9 mouse cellular contexts compared by ENCODE assay signal in genomic region chr5:24484963-24485362, GRCm38 (mm10). TPM values are rescaled to one million over a fixed set of nuclear protein-coding genes. Genes with fewer than 3 reads are reported as not detected.
A peak's percentile ranks its signal among the peaks of the same experiment; 100 is the strongest.
DNase-seq lines count a peak whose midpoint lies in the region; ATAC-seq lines count a peak whose summit lies in the region.
"Had no signal": no experiment of that assay in that cellular context is flagged by ENCODE, and none has a peak within 500 bp of the region (broad histone marks: within the 10 kb centered on the region; RNA-seq: fewer than 3 reads in every experiment).

No protein-coding gene starts in this region.

- H3K9me3 ChIP-seq in embryonic facial prominence, embryonic 11.5 days (replicated peaks; ENCODE audit: control insufficient read depth, low read length), result no peaks in the 10 kb centered on the region
- no peaks in the 10 kb centered on the region for H3K9me3 ChIP-seq in kidney, embryonic 14.5 days (ENCODE audit: control insufficient read depth, low read length)
- H3K9me3 ChIP-seq in midbrain, embryonic 10.5 days (replicated peaks), result no peaks in the 10 kb centered on the region

- H3K4me3 ChIP-seq in embryonic facial prominence, embryonic 11.5 days (ENCODE audit: low read depth, low read length), result no peak overlapping the region
- H3K4me3 ChIP-seq in kidney, embryonic 14.5 days (ENCODE audit: low read length), result peak overlapping the region; percentile 17; the same call in 1 of the 2 replicates
- H3K4me3 ChIP-seq in midbrain, embryonic 10.5 days, result peak overlapping the region; percentile 29; the same call in 1 of the 2 replicates
- H3K4me3 ChIP-seq: erythroblast, embryonic 14.5 days had no signal

- 15% methylated on average over 22 of the region's 22 CpGs for WGBS in embryonic facial prominence, embryonic 11.5 days
- WGBS in kidney, embryonic 14.5 days, result 24% methylated on average over 22 of the region's 22 CpGs
- WGBS in midbrain, embryonic 10.5 days, result 10% methylated on average over 22 of the region's 22 CpGs

- DNase-seq in embryo, embryonic 10 days (ENCODE audit: low spot score), result peak; percentile 43
- DNase-seq in embryo, embryonic 9.5 days (ENCODE audit: extremely low spot score), result no peak
- no peak for DNase-seq in embryonic facial prominence, embryonic 11.5 days (ENCODE audit: low spot score)
- DNase-seq in midbrain, embryonic 10.5 days (ENCODE audit: low spot score), result no peak
- no peak for DNase-seq in adipocyte (ENCODE audit: low spot score)
- no peak for DNase-seq in urinary bladder, postnatal 14 days (ENCODE audit: low spot score)

- peak overlapping the region; percentile 36; the same call in 1 of the 2 replicates for H3K4me2 ChIP-seq in embryonic facial prominence, embryonic 11.5 days (ENCODE audit: low read depth, low read length)
- H3K4me2 ChIP-seq in kidney, embryonic 14.5 days (replicated peaks; ENCODE audit: low read depth, low read length), result peak overlapping the region; percentile 31

- no peak for ATAC-seq in embryonic facial prominence, embryonic 11.5 days (replicated peaks; ENCODE audit: insufficient number of reproducible peaks, low FRiP score, low TSS enrichment, low read depth)
- ATAC-seq in kidney, embryonic 14.5 days (ENCODE audit: low FRiP score, low TSS enrichment), result no peak
- ATAC-seq in CD4-positive, CD25-positive, alpha-beta regulatory T cell, adult 4 months, result no peak

- peaks cover 15% of the 10 kb centered on the region for H3K36me3 ChIP-seq in embryonic facial prominence, embryonic 11.5 days (replicated peaks; ENCODE audit: control insufficient read depth, insufficient read depth, low read depth, low read length)
- peaks cover 74% of the 10 kb centered on the region for H3K36me3 ChIP-seq in kidney, embryonic 14.5 days (ENCODE audit: control insufficient read depth, insufficient read depth, low read length)
- peaks cover 94% of the 10 kb centered on the region for H3K36me3 ChIP-seq in midbrain, embryonic 10.5 days

- H3K27me3 ChIP-seq in embryonic facial prominence, embryonic 11.5 days (ENCODE audit: control insufficient read depth, insufficient read depth, low read length), result no peaks in the 10 kb centered on the region
- H3K27me3 ChIP-seq in kidney, embryonic 14.5 days (ENCODE audit: control insufficient read depth, insufficient read depth, low read length), result no peaks in the 10 kb centered on the region
- H3K27me3 ChIP-seq in midbrain, embryonic 10.5 days (ENCODE audit: low read depth, poor library complexity, severe bottlenecking), result peaks cover 27% of the 10 kb centered on the region

- H3K27ac ChIP-seq in embryonic facial prominence, embryonic 11.5 days (replicated peaks; ENCODE audit: low read depth, low read length), result no peak overlapping the region
- H3K27ac ChIP-seq in kidney, embryonic 14.5 days (ENCODE audit: low read depth, low read length), result no peak overlapping the region
- peak overlapping the region; percentile 30 for H3K27ac ChIP-seq in midbrain, embryonic 10.5 days (replicated peaks)

- H3K4me1 ChIP-seq in embryonic facial prominence, embryonic 11.5 days (ENCODE audit: control insufficient read depth, insufficient read depth, low read length), result peaks cover 12% of the 10 kb centered on the region
- peaks cover 7% of the 10 kb centered on the region; the same call in 1 of the 2 replicates for H3K4me1 ChIP-seq in kidney, embryonic 14.5 days (ENCODE audit: control insufficient read depth, insufficient read depth, low read length)
- peaks cover 66% of the 10 kb centered on the region for H3K4me1 ChIP-seq in midbrain, embryonic 10.5 days

- peak overlapping the region; percentile 18; the same call in 1 of the 2 replicates for H3K9ac ChIP-seq in embryonic facial prominence, embryonic 11.5 days (replicated peaks; ENCODE audit: low read length)
- no peak overlapping the region; the same call in 1 of the 2 replicates for H3K9ac ChIP-seq in kidney, embryonic 14.5 days (ENCODE audit: low read depth, low read length)

RNA-seq across cellular contexts. Expression of gene Agap3, which starts 33.0 kb away (rescaled TPM):
- 40.0 and 45.1 TPM in 2 replicates for polyA plus RNA-seq in embryonic facial prominence, embryonic 11.5 days (2014; fragmentation: Nextera tagmentation; extraction: Ambion mirVana)
- polyA plus RNA-seq in kidney, embryonic 14.5 days (2014; fragmentation: Nextera tagmentation; extraction: Ambion mirVana), result 19.7 and 24.7 TPM in 2 replicates
- 27.6 and 31.2 TPM in 2 replicates for polyA plus RNA-seq in midbrain, embryonic 10.5 days (2016; fragmentation: Nextera tagmentation; extraction: Ambion mirVana)
- 1 to 10 TPM; 5.5 to 8.6 TPM for polyA plus RNA-seq in CD4-positive, CD25-positive, alpha-beta regulatory T cell, adult 4 months (2017; shearing (Covaris generic))

RNA-seq across cellular contexts. Expression of gene Tmub1, which starts 37.3 kb away (rescaled TPM):
- polyA plus RNA-seq in embryonic facial prominence, embryonic 11.5 days (2014; fragmentation: Nextera tagmentation; extraction: Ambion mirVana), result 20.2 and 24.7 TPM in 2 replicates
- polyA plus RNA-seq in kidney, embryonic 14.5 days (2014; fragmentation: Nextera tagmentation; extraction: Ambion mirVana), result 23.8 and 25.7 TPM in 2 replicates
- 30.9 and 32.9 TPM in 2 replicates for polyA plus RNA-seq in midbrain, embryonic 10.5 days (2016; fragmentation: Nextera tagmentation; extraction: Ambion mirVana)
- 10 to 100 TPM; 72.9 to 95.2 TPM for polyA plus RNA-seq in CD4-positive, CD25-positive, alpha-beta regulatory T cell, adult 4 months (2017; shearing (Covaris generic))

RNA-seq across cellular contexts. Expression of gene Fastk, which starts 39.9 kb away (rescaled TPM):
- 77.8 and 88.2 TPM in 2 replicates for polyA plus RNA-seq in embryonic facial prominence, embryonic 11.5 days (2014; fragmentation: Nextera tagmentation; extraction: Ambion mirVana)
- 104 and 105 TPM in 2 replicates for polyA plus RNA-seq in kidney, embryonic 14.5 days (2014; fragmentation: Nextera tagmentation; extraction: Ambion mirVana)
- polyA plus RNA-seq in midbrain, embryonic 10.5 days (2016; fragmentation: Nextera tagmentation; extraction: Ambion mirVana), result 107 and 113 TPM in 2 replicates
- polyA plus RNA-seq in CD4-positive, CD25-positive, alpha-beta regulatory T cell, adult 4 months (2017; shearing (Covaris generic)), result 10 to 100 TPM; 53.4 to 57.0 TPM

RNA-seq across cellular contexts. Expression of gene Gbx1, which starts 42.0 kb away (rescaled TPM):
- polyA plus RNA-seq in embryonic facial prominence, embryonic 11.5 days (2014; fragmentation: Nextera tagmentation; extraction: Ambion mirVana), result 0.07 and 0.13 TPM in 2 replicates
- polyA plus RNA-seq in kidney, embryonic 14.5 days (2014; fragmentation: Nextera tagmentation; extraction: Ambion mirVana), result 0.05 TPM in 1 of 2 replicates, not detected in the other
- not detected in 2 replicates for polyA plus RNA-seq in midbrain, embryonic 10.5 days (2016; fragmentation: Nextera tagmentation; extraction: Ambion mirVana)
- polyA plus RNA-seq in CD4-positive, CD25-positive, alpha-beta regulatory T cell, adult 4 months (2017; shearing (Covaris generic)), result not detected
- polyA plus RNA-seq: erythroblast, embryonic 14.5 days had no signal

RNA-seq across cellular contexts. Expression of gene Asb10, which starts 55.8 kb away (rescaled TPM):
- polyA plus RNA-seq in embryonic facial prominence, embryonic 11.5 days (2014; fragmentation: Nextera tagmentation; extraction: Ambion mirVana), result 0.24 and 0.36 TPM in 2 replicates
- polyA plus RNA-seq in kidney, embryonic 14.5 days (2014; fragmentation: Nextera tagmentation; extraction: Ambion mirVana), result 0.54 and 0.91 TPM in 2 replicates
- 0.06 and 0.15 TPM in 2 replicates for polyA plus RNA-seq in midbrain, embryonic 10.5 days (2016; fragmentation: Nextera tagmentation; extraction: Ambion mirVana)
- polyA plus RNA-seq in CD4-positive, CD25-positive, alpha-beta regulatory T cell, adult 4 months (2017; shearing (Covaris generic)), result not detected
- polyA plus RNA-seq: erythroblast, embryonic 14.5 days had no signal
